Mouse (Mus musculus): ENCODE measurements around the gene Angptl7. TPM values are rescaled to one million over a fixed set of nuclear protein-coding genes. Genes with fewer than 3 reads are reported as not detected.

Gene Angptl7
- polyA plus RNA-seq, 2 experiments, result 0.23 to 0.33 TPM

DNA sequence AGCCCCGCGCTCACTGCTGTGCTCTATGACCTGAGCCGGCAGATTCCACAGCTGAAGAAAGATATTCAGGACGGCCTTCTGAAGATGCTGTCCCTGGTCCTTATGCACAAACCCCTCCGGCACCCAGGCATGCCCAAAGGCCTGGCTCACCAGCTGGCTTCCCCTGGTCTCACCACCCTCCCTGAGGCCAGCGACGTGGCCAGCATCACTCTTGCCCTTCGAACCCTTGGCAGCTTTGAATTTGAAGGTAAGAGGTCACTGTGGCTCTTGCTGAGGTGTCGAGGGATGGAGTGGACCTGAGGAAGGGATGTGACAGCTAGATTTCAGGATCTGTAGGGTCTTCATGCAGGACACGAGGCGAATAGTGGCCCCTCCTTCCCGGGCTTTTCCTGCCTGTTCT, 36.0 kb downstream of the Angptl7 start:
- TF ChIP-seq EP300 (IDR thresholded peaks at IDR 0.05; ENCODE audit: low read depth) (no peak), CTCF (IDR thresholded peaks at IDR 0.05; ENCODE audit: low read depth) (no peak)
- Histone ChIP-seq H3K4me1 (replicated peaks; ENCODE audit: control insufficient read depth in 2 of 2, insufficient read depth in 2 of 2, low read length in 1 of 2) (no peaks in the 10 kb centered on the region), H3K9me3 (ENCODE audit: control insufficient read depth, low read length) (no peaks in the 10 kb centered on the region), H3K27ac (no peak overlapping the region), H3K4me2 (ENCODE audit: low read depth) (no peak overlapping the region), H3K9ac (replicated peaks) (no peak overlapping the region), H3K36me3 (replicated peaks; ENCODE audit: control insufficient read depth, insufficient read depth, low read depth) (peaks cover 46% of the 10 kb centered on the region), H3K4me3 (ENCODE audit: insufficient read depth in 1 of 2, low read depth in 2 of 2, low read length in 2 of 2) (no peak overlapping the region), H3K27me3 (ENCODE audit: control insufficient read depth, insufficient read depth, low read length) (no peaks in the 10 kb centered on the region)
- WGBS (ENCODE audit: insufficient replicate concordance), result 85% methylated on average over 12 of the region's 12 CpGs
- no peak for DNase-seq (ENCODE audit: low read depth in 3 of 3, low spot score in 3 of 3)
- no peak for ATAC-seq (ENCODE audit: insufficient read depth)

DNA sequence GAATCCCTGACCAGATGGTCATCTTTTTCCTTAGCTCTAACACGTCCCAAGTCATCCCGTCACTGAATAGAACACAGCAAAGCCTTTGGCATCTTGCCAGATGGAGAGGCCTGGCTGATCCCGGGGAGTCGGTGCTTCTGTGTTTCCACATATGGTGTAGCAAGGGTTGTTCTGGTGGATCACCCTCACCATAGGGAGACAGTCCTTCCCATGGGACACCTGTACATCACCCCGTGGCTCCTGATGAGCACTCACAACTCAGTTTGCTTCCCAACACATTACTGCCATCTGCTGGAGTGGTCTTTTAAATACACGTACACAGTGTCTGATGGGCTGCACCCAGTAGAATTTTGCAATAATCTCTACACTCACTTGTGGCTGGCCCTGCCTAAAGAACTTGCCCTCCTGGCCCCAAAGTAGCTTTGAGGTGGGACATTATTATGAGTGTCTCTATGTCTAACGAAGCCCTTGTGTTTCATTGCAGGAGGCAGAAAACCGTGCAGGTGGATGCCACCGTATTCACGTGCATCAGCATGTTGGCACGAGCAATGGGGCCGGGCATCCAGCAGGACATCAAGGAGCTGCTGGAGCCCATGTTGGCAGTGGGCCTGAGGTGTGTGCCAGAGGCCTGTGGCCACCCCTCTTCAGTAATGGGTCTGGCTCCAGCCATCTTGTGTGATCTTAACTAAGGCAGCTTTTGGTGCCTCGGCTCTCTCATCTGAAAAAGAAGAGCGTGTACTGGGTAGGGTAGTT, 36.9 kb downstream of the Angptl7 start:
- no peak overlapping the region for H3K9ac ChIP-seq (replicated peaks)
- DNase-seq (ENCODE audit: low read depth in 3 of 3, low spot score in 3 of 3), result no peak

DNA sequence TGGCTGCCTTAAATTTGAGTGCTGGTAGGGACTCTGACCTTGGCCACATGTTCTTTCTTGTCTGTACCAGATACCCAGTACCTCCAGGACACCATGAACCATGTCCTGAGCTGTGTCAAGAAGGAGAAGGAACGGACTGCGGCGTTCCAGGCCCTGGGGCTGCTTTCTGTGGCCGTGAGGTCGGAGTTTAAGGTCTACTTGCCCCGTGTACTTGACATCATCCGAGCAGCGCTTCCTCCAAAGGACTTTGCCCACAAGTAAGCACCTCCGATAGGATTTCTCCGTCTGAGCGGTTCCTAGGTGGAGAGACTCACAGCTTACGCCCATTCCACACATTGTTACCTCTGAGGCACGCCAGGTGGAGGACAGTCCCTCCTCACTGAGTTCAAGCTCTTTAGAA, 37.5 kb downstream of the Angptl7 start:
- no peak for TF ChIP-seq EP300 (IDR thresholded peaks at IDR 0.05; ENCODE audit: low read depth)
- Histone ChIP-seq H3K9me3 (ENCODE audit: control insufficient read depth, low read length) (no peaks in the 10 kb centered on the region), H3K27ac (no peak overlapping the region), H3K4me1 (replicated peaks; ENCODE audit: control insufficient read depth in 2 of 2, insufficient read depth in 2 of 2, low read length in 1 of 2) (no peaks in the 10 kb centered on the region), H3K36me3 (replicated peaks; ENCODE audit: control insufficient read depth, insufficient read depth, low read depth) (peaks cover 42% of the 10 kb centered on the region), H3K4me3 (ENCODE audit: insufficient read depth in 1 of 2, low read depth in 2 of 2, low read length in 2 of 2) (no peak overlapping the region), H3K9ac (replicated peaks) (no peak overlapping the region), H3K27me3 (ENCODE audit: control insufficient read depth, insufficient read depth, low read length) (no peaks in the 10 kb centered on the region), H3K4me2 (ENCODE audit: low read depth) (no peak overlapping the region)
- DNase-seq (ENCODE audit: low read depth in 3 of 3, low spot score in 3 of 3) (no peak), ATAC-seq (ENCODE audit: insufficient read depth) (no peak)
- 89% methylated on average over 13 of the region's 13 CpGs for WGBS (ENCODE audit: insufficient replicate concordance)

More for the DNA sequence above, 36.9 kb downstream of the Angptl7 start:
- no peaks in the 10 kb centered on the region for H3K4me1 ChIP-seq (replicated peaks; ENCODE audit: control insufficient read depth in 2 of 2, insufficient read depth in 2 of 2, low read length in 1 of 2)
- peak; percentile 58 for TF ChIP-seq CTCF (IDR thresholded peaks at IDR 0.05; ENCODE audit: low read depth)
- no peak for TF ChIP-seq EP300 (IDR thresholded peaks at IDR 0.05; ENCODE audit: low read depth)
- H3K36me3 ChIP-seq (replicated peaks; ENCODE audit: control insufficient read depth, insufficient read depth, low read depth), result peaks cover 42% of the 10 kb centered on the region
- H3K4me3 ChIP-seq (ENCODE audit: insufficient read depth in 1 of 2, low read depth in 2 of 2, low read length in 2 of 2), result no peak overlapping the region
- H3K27ac ChIP-seq, result no peak overlapping the region
- no peaks in the 10 kb centered on the region for H3K9me3 ChIP-seq (ENCODE audit: control insufficient read depth, low read length)
- H3K27me3 ChIP-seq (ENCODE audit: control insufficient read depth, insufficient read depth, low read length), result no peaks in the 10 kb centered on the region
- H3K4me2 ChIP-seq (ENCODE audit: low read depth), result no peak overlapping the region
- ATAC-seq (ENCODE audit: insufficient read depth), result 0 out of 2 replicates have a peak, but pooled peaks have one; percentile 9
- 78% methylated on average over 14 of the region's 14 CpGs for WGBS (ENCODE audit: insufficient replicate concordance)

DNA sequence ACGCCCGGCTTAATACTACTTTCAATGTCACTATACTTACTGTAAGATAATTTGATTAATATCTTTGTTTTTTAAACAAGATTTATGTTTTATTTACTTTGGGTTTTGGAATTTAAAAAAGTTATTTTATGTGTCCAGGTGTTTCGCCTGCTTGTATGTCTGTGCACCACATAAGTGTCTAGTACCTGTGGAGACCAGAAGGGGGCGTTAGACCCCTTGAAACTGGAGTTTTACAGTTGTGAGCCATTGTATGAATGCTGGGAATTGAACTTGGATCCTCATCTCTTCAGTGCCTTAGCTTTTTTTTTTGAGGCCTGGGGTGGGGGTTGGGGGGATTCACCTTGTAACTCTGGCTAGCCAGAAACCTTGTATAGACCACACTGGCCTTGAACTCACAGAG, 38.5 kb downstream of the Angptl7 start:
- Histone ChIP-seq H3K4me1 (replicated peaks; ENCODE audit: control insufficient read depth in 2 of 2, insufficient read depth in 2 of 2, low read length in 1 of 2) (no peaks in the 10 kb centered on the region), H3K36me3 (replicated peaks; ENCODE audit: control insufficient read depth, insufficient read depth, low read depth) (peaks cover 39% of the 10 kb centered on the region), H3K9me3 (ENCODE audit: control insufficient read depth, low read length) (no peaks in the 10 kb centered on the region), H3K27me3 (ENCODE audit: control insufficient read depth, insufficient read depth, low read length) (no peaks in the 10 kb centered on the region), H3K4me2 (ENCODE audit: low read depth) (no peak overlapping the region), H3K27ac (no peak overlapping the region), H3K4me3 (ENCODE audit: insufficient read depth in 1 of 2, low read depth in 2 of 2, low read length in 2 of 2) (no peak overlapping the region), H3K9ac (replicated peaks) (no peak overlapping the region)
- DNase-seq (ENCODE audit: low read depth in 3 of 3, low spot score in 3 of 3) (no peak), ATAC-seq (ENCODE audit: insufficient read depth) (no peak)
- 76% methylated on average over 4 of the region's 4 CpGs for whole genome bisulfite sequencing (ENCODE audit: insufficient replicate concordance)
- TF ChIP-seq CTCF (IDR thresholded peaks at IDR 0.05; ENCODE audit: low read depth), result peak; percentile 19; the same call in 1 of the 2 replicates
- TF ChIP-seq EP300 (IDR thresholded peaks at IDR 0.05; ENCODE audit: low read depth), result no peak

DNA sequence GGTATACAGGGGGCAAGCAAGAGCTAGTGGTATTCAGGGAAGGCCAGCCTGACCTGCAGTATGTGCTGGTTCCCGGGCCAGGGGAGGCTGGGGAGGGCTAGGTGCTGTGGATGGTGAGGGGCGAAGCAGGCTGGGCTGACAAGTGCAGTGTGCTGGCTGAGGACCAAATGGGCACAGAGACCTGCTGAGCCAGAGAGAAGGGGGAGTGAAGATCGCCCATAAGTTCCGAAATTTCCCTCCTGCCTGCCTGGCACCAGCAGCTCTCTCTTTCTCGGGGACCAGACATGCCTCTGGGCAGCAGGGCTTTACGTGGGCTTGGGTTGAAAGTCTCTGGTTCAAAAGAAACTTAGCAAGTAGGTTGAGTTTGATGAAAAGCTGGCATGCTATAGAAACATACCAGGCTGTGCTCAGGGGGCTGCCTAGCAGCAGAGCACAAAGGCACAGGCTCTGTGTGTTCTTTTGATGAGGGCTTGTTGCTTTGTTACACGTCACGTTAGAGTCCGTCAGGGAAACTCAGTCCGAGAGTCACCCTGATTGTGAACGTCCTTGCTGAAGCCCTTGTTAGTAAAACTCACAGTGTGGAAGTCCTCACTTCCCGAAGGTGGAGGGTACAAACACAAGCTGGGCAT, 39.5 kb downstream of the Angptl7 start:
- ATAC-seq (ENCODE audit: insufficient read depth), result no peak

More for the DNA sequence above, 39.5 kb downstream of the Angptl7 start:
- no peak overlapping the region for H3K4me2 ChIP-seq (ENCODE audit: low read depth)
- H3K4me1 ChIP-seq (replicated peaks; ENCODE audit: control insufficient read depth in 2 of 2, insufficient read depth in 2 of 2, low read length in 1 of 2), result no peaks in the 10 kb centered on the region
- no peak overlapping the region for H3K4me3 ChIP-seq (ENCODE audit: insufficient read depth in 1 of 2, low read depth in 2 of 2, low read length in 2 of 2)
- no peaks in the 10 kb centered on the region for H3K9me3 ChIP-seq (ENCODE audit: control insufficient read depth, low read length)
- no peak overlapping the region for H3K9ac ChIP-seq (replicated peaks)
- no peak for DNase-seq (ENCODE audit: low read depth in 3 of 3, low spot score in 3 of 3)
- peaks cover 38% of the 10 kb centered on the region for H3K36me3 ChIP-seq (replicated peaks; ENCODE audit: control insufficient read depth, insufficient read depth, low read depth)
- H3K27me3 ChIP-seq (ENCODE audit: control insufficient read depth, insufficient read depth, low read length), result no peaks in the 10 kb centered on the region
- TF ChIP-seq CTCF (IDR thresholded peaks at IDR 0.05; ENCODE audit: low read depth) (no peak), EP300 (IDR thresholded peaks at IDR 0.05; ENCODE audit: low read depth) (no peak)
- WGBS (ENCODE audit: insufficient replicate concordance), result 80% methylated on average over 12 of the region's 12 CpGs
- no peak overlapping the region for H3K27ac ChIP-seq
